Mouse (Mus musculus) liver (tissue): Measurements from ENCODE around the gene Mrps14.

Experiments
- DNase-seq: peaks from one replicate; pipeline ENCODE4 v3.0.0-alpha.2; 2020; ENCODE audit warnings: mixed read lengths

Mrps14 gene

DNA sequence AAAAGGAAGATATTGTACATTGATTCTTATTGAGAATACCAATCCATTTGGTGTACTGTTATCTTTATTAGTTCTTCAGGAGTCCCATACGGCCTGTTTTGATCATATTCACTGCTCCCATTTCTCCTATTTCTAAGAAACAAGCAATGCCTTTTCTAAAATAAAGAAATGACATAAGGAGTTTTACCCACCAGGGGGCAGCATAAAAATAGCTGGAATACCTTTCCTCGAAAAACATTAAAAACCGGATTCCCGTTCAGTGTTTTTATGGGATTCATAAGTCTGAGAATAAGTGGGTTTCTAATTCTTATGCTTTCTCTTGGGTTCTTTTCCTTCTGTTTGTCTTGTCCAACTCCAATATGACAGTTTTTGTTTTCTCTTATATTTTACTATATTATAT, 36.0 kb downstream of the Mrps14 start:
- DNase-seq = no peak

DNA sequence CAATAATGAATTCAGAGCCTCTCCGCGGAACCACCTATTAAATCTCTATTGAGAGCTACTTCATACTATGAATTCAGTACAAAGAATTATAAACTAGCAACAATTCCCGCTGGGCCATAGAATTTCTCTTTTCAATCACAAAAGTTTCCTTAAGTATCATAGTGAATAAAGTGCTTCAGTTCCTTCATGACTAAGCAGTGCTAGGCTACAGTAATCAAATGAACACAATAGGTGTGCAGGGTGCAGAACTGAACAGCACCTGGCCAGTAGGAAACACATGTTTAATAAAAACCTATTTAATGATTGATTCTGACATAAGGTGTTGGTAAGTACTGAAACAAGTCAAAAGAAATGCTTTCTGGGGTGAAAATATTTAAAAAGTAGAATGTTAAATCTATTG, 37.1 kb downstream of the Mrps14 start:
- DNase-seq = no peak

DNA sequence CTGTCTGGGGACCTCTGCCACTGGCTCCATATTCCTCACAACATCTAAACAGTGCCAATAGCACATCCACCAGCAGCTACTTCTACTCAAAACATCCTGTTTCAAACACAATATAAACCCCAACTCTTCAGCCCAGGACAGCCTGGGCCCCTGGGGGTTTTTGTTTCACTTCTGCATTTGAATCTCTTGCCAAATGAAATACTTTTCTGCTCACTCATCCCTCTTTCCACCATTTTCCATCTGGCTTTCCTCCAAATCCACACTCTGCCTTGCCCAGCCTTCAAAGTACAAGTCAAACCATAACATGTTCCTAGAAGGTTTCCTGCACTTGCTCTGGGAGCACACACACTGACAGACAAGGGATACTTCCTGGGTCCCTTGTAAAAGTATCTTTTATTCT, 38.9 kb downstream of the Mrps14 start:
- no peak for DNase-seq

DNA sequence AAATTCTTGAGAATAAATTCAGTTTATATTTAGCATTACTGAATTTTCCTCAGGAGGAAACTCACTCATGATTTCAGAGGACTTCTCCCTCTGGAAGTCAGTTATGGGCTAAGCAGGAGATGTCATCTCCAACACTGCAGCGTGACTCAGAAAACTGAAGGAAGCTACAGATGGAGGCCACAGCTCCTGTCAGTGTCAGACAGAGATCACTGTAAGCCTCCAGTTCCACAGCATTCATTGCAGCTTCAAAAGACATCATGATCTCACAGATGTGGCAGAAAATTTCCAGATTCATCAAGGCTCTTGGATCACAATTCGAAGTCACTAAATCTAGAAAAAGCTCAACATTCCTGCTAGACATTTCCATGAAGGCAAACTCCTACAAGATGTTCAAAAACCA, 43.0 kb downstream of the Mrps14 start:
- no peak for DNase-seq

DNA sequence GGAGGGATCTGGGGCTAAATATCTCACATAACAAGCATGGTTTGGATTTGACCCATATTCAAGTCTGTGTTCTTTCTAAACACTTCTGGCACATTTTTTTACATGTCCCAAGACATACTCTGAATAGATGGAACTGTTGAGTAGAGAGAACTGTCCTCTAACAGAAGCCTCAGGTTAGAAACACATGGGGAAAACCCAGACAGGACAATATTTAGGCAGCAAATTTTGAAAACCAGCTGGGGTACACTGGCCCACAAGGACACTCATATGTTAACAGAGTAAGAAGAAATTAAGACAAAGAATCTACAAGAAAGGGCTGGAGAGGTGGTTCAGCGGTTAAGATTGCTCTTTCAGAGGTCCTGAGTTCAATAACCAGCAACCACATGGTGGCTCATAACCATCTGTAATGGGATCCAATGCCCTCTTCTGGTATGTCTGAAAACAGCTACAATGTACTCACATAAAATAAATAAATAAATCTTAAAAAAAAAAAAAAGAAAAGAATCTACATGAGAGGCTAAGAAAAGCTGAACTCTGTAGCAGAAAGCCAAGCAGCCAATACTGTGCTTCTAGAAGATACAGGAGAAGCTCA, 43.9 kb downstream of the Mrps14 start:
- DNase-seq = no peak

DNA sequence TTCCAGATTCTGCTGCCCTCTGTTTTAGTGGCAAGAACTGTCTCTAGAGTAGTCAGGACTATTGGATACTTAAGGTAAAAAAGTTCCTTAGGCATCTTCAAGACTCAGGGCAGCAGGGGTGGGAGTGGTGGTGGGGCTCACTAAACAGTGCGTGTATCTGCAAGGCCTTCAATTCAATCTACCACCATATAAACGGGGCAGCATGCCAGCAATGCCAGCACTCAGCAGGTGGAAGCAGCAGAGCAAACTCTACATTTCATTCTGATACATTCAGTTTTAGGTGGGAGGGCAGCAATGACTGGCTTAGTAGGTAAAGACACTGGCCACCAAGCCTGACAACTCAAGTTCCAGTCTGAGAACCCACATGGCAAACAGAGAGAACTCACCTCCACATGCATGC, 45.1 kb downstream of the Mrps14 start:
- DNase-seq = no peak

DNA sequence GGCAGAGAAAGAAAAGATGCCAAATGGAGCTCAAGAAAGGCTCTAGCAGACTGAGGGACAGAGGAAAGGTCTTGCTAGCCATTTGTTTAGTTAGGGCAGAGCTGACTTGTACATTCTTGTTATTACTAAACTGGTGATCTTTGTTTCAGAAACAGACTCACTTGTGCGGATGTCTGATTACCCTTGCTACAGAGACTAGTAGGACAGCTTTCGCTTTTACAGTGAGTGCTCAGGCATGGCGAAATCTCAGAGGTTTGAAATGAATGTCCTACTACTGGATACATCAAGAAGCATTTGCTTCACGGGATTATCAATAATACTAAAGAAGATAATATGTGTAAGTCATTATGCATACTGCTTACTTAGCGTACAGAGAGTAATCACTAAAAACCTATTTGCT, 49.7 kb downstream of the Mrps14 start:
- no peak for DNase-seq

DNA sequence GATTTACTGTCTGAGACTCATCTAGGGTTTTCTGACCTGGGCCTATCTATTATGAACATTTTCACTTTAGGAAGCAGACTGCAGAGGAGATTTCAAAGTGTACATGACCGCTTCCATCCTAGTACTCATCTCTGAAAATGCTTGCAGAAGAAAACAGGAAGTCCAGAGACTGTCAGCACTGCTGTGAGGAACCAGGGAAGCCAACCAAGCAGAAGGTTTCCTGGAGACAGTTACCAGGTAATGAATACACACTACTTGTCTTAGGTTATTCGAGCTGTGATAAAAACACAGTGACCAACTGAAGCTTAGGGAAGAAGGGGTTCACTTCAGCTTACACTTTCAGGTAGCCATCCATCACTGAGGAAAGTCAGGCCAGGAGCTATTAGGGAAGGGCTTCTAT, 50.9 kb downstream of the Mrps14 start:
- no peak for DNase-seq

DNA sequence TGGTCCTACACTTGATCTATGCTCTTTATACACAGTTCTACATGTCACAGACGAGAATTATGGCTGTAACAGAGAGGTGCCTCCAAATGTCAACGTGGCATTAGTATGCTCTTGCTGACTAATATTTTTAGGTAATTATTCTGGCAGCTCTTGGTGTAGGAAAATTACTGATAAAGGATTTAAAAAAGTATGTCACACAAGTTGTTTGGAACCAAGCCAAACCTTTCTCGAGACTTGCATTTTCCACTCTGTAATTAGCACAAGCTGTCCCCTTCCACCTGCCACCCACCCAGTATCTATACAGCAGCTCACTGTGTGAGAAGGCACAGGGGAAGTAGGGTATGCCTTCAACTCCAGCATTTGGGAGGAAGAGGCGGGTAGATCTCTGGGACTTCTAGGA, 51.8 kb downstream of the Mrps14 start:
- no peak for DNase-seq

DNA sequence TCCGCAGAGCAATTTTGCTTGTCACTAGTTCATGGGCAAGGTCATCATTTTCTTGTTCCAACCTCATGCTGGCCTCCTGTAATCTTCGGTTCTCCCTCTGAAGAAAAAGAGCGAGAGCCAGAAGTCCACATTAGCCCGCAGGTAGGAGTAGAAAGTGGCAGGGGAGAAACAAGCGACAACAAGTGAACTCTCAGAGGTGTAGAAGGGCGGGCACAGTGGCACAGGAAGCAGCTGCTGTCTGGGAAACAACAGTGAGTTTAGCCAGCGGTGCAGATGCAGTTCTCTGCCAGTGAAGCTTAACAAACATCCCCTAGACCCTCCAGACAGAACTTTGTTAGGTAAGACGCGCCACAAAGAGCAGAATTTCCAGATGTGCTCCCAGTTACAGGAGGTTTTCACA, 52.5 kb downstream of the Mrps14 start:
- no peak for DNase-seq

DNA sequence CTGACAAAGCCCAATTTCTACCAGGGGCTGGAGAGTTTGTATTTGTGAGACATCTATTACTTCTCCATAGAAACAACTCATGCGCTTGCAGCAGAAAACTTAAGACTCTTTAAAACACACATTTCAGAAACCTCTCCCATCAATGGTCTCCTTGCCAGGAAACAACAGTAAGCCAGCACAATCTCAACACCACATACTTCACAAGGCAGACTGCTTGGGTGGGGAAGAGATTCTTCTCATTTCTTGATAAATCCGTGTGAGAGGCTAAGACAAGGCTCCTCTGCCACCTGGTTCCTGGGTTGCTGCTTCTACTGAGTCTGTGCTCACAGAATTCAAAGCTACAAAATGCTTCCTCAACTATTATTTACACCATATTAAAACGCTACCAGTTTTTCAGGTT, 54.8 kb downstream of the Mrps14 start:
- DNase-seq = no peak

DNA sequence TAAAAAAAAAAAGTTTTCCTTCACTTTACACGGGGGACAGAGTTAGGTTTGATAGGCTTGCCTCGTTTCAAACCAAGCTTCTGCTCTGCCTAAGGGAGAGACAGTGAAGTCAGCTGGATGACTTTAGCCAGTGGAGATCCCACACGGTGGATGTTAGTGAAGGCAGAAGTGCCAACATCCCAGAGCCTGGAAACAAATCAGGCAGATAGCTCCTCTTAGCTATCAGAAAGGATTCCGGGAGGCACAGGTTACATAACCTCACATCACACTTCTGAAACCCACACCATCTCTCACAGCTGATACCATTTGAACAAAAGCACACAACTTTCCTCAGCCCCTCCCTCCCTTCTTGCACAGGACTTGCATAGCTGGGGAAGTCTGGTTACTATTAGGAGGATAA, 55.8 kb downstream of the Mrps14 start:
- no peak for DNase-seq

DNA sequence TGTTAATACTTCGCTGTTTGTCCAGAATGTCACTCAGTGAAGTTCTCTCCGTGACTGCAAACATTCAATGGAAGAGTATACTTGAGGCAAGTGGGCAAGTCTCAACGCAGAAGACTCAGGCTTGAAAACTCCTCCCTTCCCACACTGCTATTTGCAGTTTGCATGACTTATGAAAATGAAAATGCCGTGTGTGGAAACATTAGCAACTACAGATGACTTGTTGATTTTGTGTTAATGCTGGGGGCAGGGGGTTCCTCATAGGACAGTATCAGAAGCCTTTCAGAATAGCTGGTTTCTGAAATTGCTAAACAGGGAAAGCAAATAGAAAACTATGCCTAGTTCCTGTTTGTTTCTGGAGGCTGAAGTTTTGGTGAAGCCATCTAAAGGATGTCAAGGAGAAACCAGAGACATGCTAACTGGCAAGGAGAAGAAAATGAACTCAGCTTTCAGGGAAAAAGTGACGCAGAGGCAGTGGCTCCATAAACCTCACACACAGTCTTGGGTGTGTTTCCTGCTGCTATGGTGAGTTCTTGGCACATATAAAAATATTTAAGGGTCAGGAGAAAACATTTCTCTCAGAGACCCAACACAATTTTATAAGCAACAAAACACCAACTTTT, 56.5 kb downstream of the Mrps14 start:
- DNase-seq = no peak
